Mouse (Mus musculus): ENCODE results near the gene Lgr5.

DNA sequence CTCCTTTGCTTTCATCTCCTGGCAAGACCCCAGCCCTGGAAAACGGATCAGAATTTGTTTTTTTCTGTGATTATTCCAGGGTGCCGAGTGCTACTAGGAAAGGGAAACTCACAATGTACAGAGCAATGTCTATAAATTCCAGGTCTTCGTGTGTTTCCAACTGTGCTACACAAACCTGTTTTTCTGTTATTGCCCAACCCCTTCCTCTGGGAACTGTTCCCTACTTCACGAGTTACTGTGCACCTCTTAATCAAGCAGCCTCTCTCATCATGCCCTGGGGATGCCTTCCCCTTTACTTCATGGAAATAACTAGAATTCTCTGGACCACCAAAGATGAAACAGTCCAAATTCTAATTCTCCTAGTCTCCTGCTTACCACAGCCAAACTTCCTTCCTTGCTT lies 58.7 kb downstream of the Lgr5 start:
- TF ChIP-seq EP300 (IDR thresholded peaks at IDR 0.05; ENCODE audit: low read depth) (no peak), CTCF (IDR thresholded peaks at IDR 0.05; ENCODE audit: low read depth) (no peak)

Measured in liver, postnatal 0 days (tissue).